In genomic region chr17:84096345-84097260, GRCm38 (mm10) we compare ENCODE assay signal across 8 mouse cellular contexts.
DNase-seq lines count a peak whose midpoint lies in the region; ATAC-seq and TF ChIP-seq lines count a peak whose summit lies in the region.

No protein-coding gene starts in this region.

- under 1% methylated on average over 59 of the region's 59 CpGs for WGBS in forebrain, embryonic 13.5 days
- WGBS in hindbrain, embryonic 13.5 days = 2% methylated on average over 59 of the region's 59 CpGs
- 1% methylated on average over 59 of the region's 59 CpGs for WGBS in midbrain, embryonic 10.5 days
- WGBS in stomach, embryonic 15.5 days = 9% methylated on average over 59 of the region's 59 CpGs

- peak; percentile 55 for DNase-seq in ES-E14 (ENCODE audit: low read depth, low spot score)
- DNase-seq in left cerebral cortex, postnatal 10 days (ENCODE audit: extremely low spot score in 1 of 2, low spot score in 2 of 2) = peak; percentile 74 to 81
- DNase-seq in midbrain, embryonic 10.5 days (ENCODE audit: low spot score) = peak; percentile 96
- DNase-seq in spleen, postnatal 10 days (ENCODE audit: low spot score in 2 of 2) = no peak

- peak overlapping the region; percentile 44; the same call in 1 of the 2 replicates for H3K9ac ChIP-seq in ES-E14 (ENCODE audit: insufficient read depth, low read depth, low read length, poor library complexity, severe bottlenecking)
- H3K9ac ChIP-seq in forebrain, embryonic 13.5 days = peak overlapping the region; percentile 68
- H3K9ac ChIP-seq in hindbrain, embryonic 13.5 days = peak overlapping the region; percentile 73
- peak overlapping the region; percentile 31 for H3K9ac ChIP-seq in stomach, embryonic 15.5 days

- H3K27ac ChIP-seq in ES-E14 (ENCODE audit: insufficient read depth, low read depth, low read length, poor library complexity, severe bottlenecking) = no peak overlapping the region
- peak overlapping the region; percentile 86 for H3K27ac ChIP-seq in brown adipose tissue, adult 24 weeks (replicated peaks; ENCODE audit: low read depth, low read length)
- peak overlapping the region; percentile 95 for H3K27ac ChIP-seq in forebrain, embryonic 13.5 days
- H3K27ac ChIP-seq in hindbrain, embryonic 13.5 days = peak overlapping the region; percentile 87
- peak overlapping the region; percentile 99 for H3K27ac ChIP-seq in midbrain, embryonic 10.5 days (replicated peaks)
- H3K27ac ChIP-seq in stomach, embryonic 15.5 days = peak overlapping the region; percentile 65

- H3K36me3 ChIP-seq in ES-E14 (ENCODE audit: control insufficient read depth, insufficient read depth, low read length, poor library complexity, severe bottlenecking) = no peaks in the 10 kb centered on the region
- no peaks in the 10 kb centered on the region for H3K36me3 ChIP-seq in forebrain, embryonic 13.5 days (ENCODE audit: poor library complexity, severe bottlenecking)
- no peaks in the 10 kb centered on the region for H3K36me3 ChIP-seq in hindbrain, embryonic 13.5 days
- no peaks in the 10 kb centered on the region for H3K36me3 ChIP-seq in midbrain, embryonic 10.5 days
- no peaks in the 10 kb centered on the region for H3K36me3 ChIP-seq in stomach, embryonic 15.5 days

- ATAC-seq in forebrain, embryonic 13.5 days = peak; percentile 94
- ATAC-seq in hindbrain, embryonic 13.5 days (ENCODE audit: low FRiP score) = peak; percentile 89
- peak; percentile 63; the same call in 1 of the 2 replicates for ATAC-seq in stomach, embryonic 15.5 days (ENCODE audit: insufficient read depth, low FRiP score, low read depth)

- peak overlapping the region; percentile 50 to 55 for H3K4me3 ChIP-seq in ES-E14 (ENCODE audit: insufficient read depth in 1 of 2, low read depth in 1 of 2, low read length in 2 of 2, poor library complexity in 1 of 2, severe bottlenecking in 1 of 2)
- peak overlapping the region; percentile 43 for H3K4me3 ChIP-seq in brown adipose tissue, adult 24 weeks (ENCODE audit: insufficient read depth, low read depth, low read length)
- peak overlapping the region; percentile 38 for H3K4me3 ChIP-seq in forebrain, embryonic 13.5 days
- H3K4me3 ChIP-seq in hindbrain, embryonic 13.5 days = peak overlapping the region; percentile 40
- H3K4me3 ChIP-seq in midbrain, embryonic 10.5 days = peak overlapping the region; percentile 46
- H3K4me3 ChIP-seq in stomach, embryonic 15.5 days (replicated peaks) = peak overlapping the region; percentile 41

- H3K4me1 ChIP-seq in ES-E14 (ENCODE audit: control insufficient read depth in 2 of 2, insufficient read depth in 2 of 2, low read length in 2 of 2, poor library complexity in 1 of 2) = peaks cover 0 to 6% of the 10 kb centered on the region in 2 experiments; a peak in 2 of 4 replicates
- peaks cover 34% of the 10 kb centered on the region for H3K4me1 ChIP-seq in brown adipose tissue, adult 24 weeks (ENCODE audit: control insufficient read depth, insufficient read depth, insufficient read length, low read length)
- peaks cover 46% of the 10 kb centered on the region for H3K4me1 ChIP-seq in forebrain, embryonic 13.5 days
- H3K4me1 ChIP-seq in hindbrain, embryonic 13.5 days (replicated peaks) = peaks cover 38% of the 10 kb centered on the region
- H3K4me1 ChIP-seq in midbrain, embryonic 10.5 days = peaks cover 60% of the 10 kb centered on the region
- peaks cover 28% of the 10 kb centered on the region for H3K4me1 ChIP-seq in stomach, embryonic 15.5 days

- no peaks in the 10 kb centered on the region for H3K27me3 ChIP-seq in forebrain, embryonic 13.5 days
- peaks cover 6% of the 10 kb centered on the region; the same call in 1 of the 2 replicates for H3K27me3 ChIP-seq in hindbrain, embryonic 13.5 days
- peaks cover 31% of the 10 kb centered on the region for H3K27me3 ChIP-seq in midbrain, embryonic 10.5 days (ENCODE audit: low read depth, poor library complexity, severe bottlenecking)
- H3K27me3 ChIP-seq in stomach, embryonic 15.5 days (replicated peaks) = no peaks in the 10 kb centered on the region

- peak overlapping the region; percentile 64 for H3K4me2 ChIP-seq in forebrain, embryonic 13.5 days
- peak overlapping the region; percentile 70 for H3K4me2 ChIP-seq in hindbrain, embryonic 13.5 days
- peak overlapping the region; percentile 82 for H3K4me2 ChIP-seq in stomach, embryonic 15.5 days

- in situ Hi-C loops in ES-E14 (cut with MboI; ENCODE audit: low sequenced_read_pairs in 2 of 2, unreplicated experiment in 2 of 2) = no loop called here

- intact Hi-C loops in left cerebral cortex, postnatal 10 days (cut with DNase I) = loop anchor here (5.0 kb wide), 1 partner anchor 91 kb away; the partner anchor contains the start of gene Zfp36l2

- no peaks in the 10 kb centered on the region for H3K9me3 ChIP-seq in ES-E14 (ENCODE audit: control insufficient read depth, insufficient read depth, low read depth, low read length)
- H3K9me3 ChIP-seq in forebrain, embryonic 13.5 days (replicated peaks) = no peaks in the 10 kb centered on the region
- H3K9me3 ChIP-seq in hindbrain, embryonic 13.5 days = no peaks in the 10 kb centered on the region
- peaks cover 3% of the 10 kb centered on the region; the same call in 1 of the 2 replicates for H3K9me3 ChIP-seq in midbrain, embryonic 10.5 days (replicated peaks)
- no peaks in the 10 kb centered on the region for H3K9me3 ChIP-seq in stomach, embryonic 15.5 days

TF ChIP-seq in ES-E14, 5 proteins besides CTCF, POLR2A, EP300 and RAD21:
- TF ChIP-seq CHD2 (IDR thresholded peaks at IDR 0.05; ENCODE audit: low read depth, low read length) (no peak), ZNF384 (IDR thresholded peaks at IDR 0.05; ENCODE audit: low read depth, low read length) (no peak), HCFC1 (IDR thresholded peaks at IDR 0.05; ENCODE audit: borderline replicate concordance, insufficient read depth, low read length) (no peak), MAFK (IDR thresholded peaks at IDR 0.05; ENCODE audit: insufficient read depth, low read depth, low read length) (no peak), ZC3H11A (IDR thresholded peaks at IDR 0.05; ENCODE audit: borderline replicate concordance, low read depth, low read length) (no peak)

Comparison
In these comparisons a context has a peak if more than half of its experiments do, and no peak if none do; other contexts are left out.
1. DNase-seq: peak in ES-E14 (single experiment), left cerebral cortex, postnatal 10 days (2 of 2) and midbrain, embryonic 10.5 days (single experiment); none in spleen, postnatal 10 days (0 of 2).
2. Peak in every context shown above with its lines, with median percentiles within 50 percentile points of each other: H3K4me3 ChIP-seq, H3K9ac ChIP-seq, ATAC-seq and H3K4me2 ChIP-seq.